Mouse (Mus musculus) limb, embryonic 14.5 days (tissue): ENCODE measurements at regions not wholly inside any gene's neighbourhood (a gene's known extent, or its start where the extent isn't known, plus 50 kb on each side); places are given as distances from the start of the nearest gene placed in this dataset.
A peak's percentile ranks its signal among the peaks of the same experiment; 100 is the strongest.
"Not testable (repeated sequence)": the region's sequence is repeated elsewhere in the genome, so short reads cannot be mapped to it uniquely, and the experiment has no call there.

Experiments used
- ATAC-seq: fragments of 200-750 bp; cut with Nextera tagmentation; 2 replicates; pipeline ENCODE4 v1.8.0; 2017; ENCODE audit warnings: low read depth, moderate number of reproducible peaks, moderate TSS enrichment; ENCODE audit not compliant: low FRiP score
- DNase-seq: peaks from one replicate; pipeline ENCODE4 v3.0.0-alpha.2; 2015; ENCODE audit warnings: low spot score
- H3K27ac ChIP-seq: fragments of 300-500 bp; sonication (generic); replicated peaks from 2 replicates; pipeline ENCODE4 v1.5.1; 2014; ENCODE audit warnings: low read depth, mild to moderate bottlenecking, low read length, moderate library complexity, mixed read lengths
- H3K27me3 ChIP-seq: fragments of 300-500 bp; sonication (generic); 2 replicates; pipeline ENCODE4 v1.6.1; 2014; ENCODE audit warnings: low read length, mixed read lengths; ENCODE audit not compliant: control insufficient read depth, insufficient read depth
- H3K36me3 ChIP-seq: fragments of 300-500 bp; sonication (generic); 2 replicates; pipeline ENCODE4 v1.6.1; 2014; ENCODE audit warnings: mild to moderate bottlenecking, low read length, moderate library complexity, mixed read lengths; ENCODE audit not compliant: control insufficient read depth, insufficient read depth
- H3K4me1 ChIP-seq: fragments of 300-500 bp; sonication (generic); 2 replicates; pipeline ENCODE4 v1.6.1; 2014; ENCODE audit warnings: antibody characterized with exemption, low read length, mixed read lengths; ENCODE audit not compliant: control insufficient read depth, insufficient read depth
- H3K4me2 ChIP-seq: fragments of 300-500 bp; sonication (generic); replicated peaks from 2 replicates; pipeline ENCODE4 v1.6.1; 2014; ENCODE audit warnings: low read depth, mild to moderate bottlenecking, low read length, moderate library complexity; ENCODE audit not compliant: severe bottlenecking
- H3K4me3 ChIP-seq: fragments of 300-500 bp; sonication (generic); replicated peaks from 2 replicates; pipeline ENCODE4 v1.5.1; 2014; ENCODE audit warnings: low read length
- H3K9ac ChIP-seq: fragments of 300-500 bp; sonication (generic); 2 replicates; pipeline ENCODE4 v1.6.1; 2014; ENCODE audit warnings: mild to moderate bottlenecking, low read depth, low read length, moderate library complexity; ENCODE audit not compliant: severe bottlenecking
- H3K9me3 ChIP-seq: fragments of 300-500 bp; sonication (generic); 2 replicates; pipeline ENCODE4 v1.6.1; 2016; ENCODE audit warnings: low read length; ENCODE audit not compliant: control insufficient read depth
- POLR2A ChIP-seq: fragments of 200-500 bp; IDR thresholded peaks from 2 replicates; pipeline ENCODE4 v1.8.0; 2012; ENCODE audit warnings: inconsistent platforms, mild to moderate bottlenecking, moderate library complexity, borderline replicate concordance; ENCODE audit not compliant: insufficient read depth, insufficient read length; ENCODE audit errors: extremely low read depth
- WGBS: fragments of 180-500 bp; shearing (Covaris S2); extraction: QIAGEN DNeasy Blood & Tissue Kit; methylation state at CpG from one replicate; pipeline ENCODE4 v1.1.7; 2014; 5-methylcytosine and 5-hydroxymethylcytosine counted together

DNA sequence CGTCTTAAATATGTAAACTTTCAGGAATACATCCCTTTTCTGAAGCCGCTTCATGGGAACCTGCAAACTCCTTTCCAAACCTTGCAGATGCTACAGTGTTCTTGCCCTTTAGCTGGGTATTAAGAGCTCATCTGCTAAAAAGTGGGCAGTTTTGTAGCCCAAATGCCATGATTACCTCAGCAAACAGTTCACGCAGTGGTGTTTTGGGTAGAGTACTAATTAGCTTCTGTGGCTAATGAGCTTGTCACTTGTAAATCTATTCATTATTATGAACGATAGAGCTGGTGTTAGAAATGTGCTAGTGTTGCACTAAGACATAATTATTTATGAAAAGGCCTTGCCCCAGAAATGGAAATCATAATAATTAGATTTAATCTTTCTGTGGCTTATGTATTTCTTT is 506.1 kb upstream of the Ccng1 start:
- TF ChIP-seq POLR2A: no peak
- Histone ChIP-seq H3K27me3 (no peaks in the 10 kb centered on the region), H3K9ac (no peak overlapping the region), H3K4me1 (peaks cover 2% of the 10 kb centered on the region; the same call in 1 of the 2 replicates), H3K4me3 (no peak overlapping the region), H3K36me3 (no peaks in the 10 kb centered on the region), H3K27ac (no peak overlapping the region), H3K4me2 (no peak overlapping the region), H3K9me3 (no peaks in the 10 kb centered on the region)
- 58% methylated on average over 4 of the region's 4 CpGs for WGBS
- DNase-seq: no peak
- ATAC-seq: no peak

DNA sequence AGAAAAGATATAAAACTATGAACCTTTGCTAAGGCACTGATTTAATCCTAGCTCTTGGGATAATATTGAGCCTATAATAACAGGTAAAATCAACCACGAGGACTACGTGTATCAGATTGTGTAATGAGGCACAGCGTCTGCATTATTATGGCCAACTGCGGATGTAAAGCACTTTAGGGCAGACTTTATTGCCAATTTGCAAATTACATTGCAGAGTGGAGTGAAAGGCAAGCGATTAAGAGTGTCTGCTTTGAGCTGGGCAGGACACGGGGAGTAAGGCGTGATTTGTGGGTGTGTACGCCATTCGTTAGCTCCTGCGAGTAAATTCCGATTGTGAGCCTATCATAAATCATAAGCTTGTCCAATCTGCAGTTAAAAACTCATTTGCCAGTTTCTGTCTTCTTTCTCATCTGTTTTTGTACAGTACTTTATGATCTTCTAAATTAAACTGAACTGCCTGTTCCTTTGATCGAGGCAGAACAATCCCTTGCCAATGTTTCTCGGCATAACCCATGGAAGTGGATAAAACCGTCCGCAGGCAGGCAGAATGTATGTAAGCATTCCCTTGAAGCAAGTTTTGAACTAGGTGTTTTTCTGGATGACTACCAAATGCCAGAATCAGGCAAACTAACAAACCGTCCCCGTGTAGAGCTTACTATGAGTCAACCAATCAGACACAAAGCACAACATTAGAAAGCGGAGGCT is 505.0 kb upstream of the Ccng1 start:
- no peak for TF ChIP-seq POLR2A
- no peak for ATAC-seq
- Histone ChIP-seq H3K4me1 (peaks cover 2% of the 10 kb centered on the region; the same call in 1 of the 2 replicates), H3K27me3 (no peaks in the 10 kb centered on the region), H3K4me3 (0 out of 2 replicates have a peak overlapping the region, but pooled peaks have one; percentile 5), H3K36me3 (no peaks in the 10 kb centered on the region), H3K4me2 (peak overlapping the region; percentile 33), H3K27ac (no peak overlapping the region), H3K9me3 (no peaks in the 10 kb centered on the region), H3K9ac (no peak overlapping the region)
- 24% methylated on average over 18 of the region's 18 CpGs for WGBS
- DNase-seq: no peak

DNA sequence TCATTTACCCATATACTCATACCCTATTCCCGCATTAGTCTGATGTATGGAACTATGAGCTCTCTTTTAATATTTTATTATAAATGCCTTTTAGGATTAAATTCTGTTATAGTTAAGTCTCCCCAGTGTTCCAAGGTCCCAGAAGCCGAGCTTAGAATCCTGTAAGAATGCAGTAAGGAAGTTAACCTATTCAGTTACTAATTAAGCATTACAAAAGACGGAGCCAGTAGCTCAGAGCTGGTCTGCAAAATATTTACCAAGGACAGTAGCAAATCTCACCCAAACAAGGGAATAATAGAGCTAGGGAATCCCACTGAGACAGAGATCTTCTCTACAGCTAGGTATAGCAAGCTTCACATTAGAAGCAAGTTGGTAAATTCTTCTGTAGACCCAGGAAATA is 459.4 kb upstream of the Ccng1 start:
- H3K27me3 ChIP-seq, H3K9ac ChIP-seq, H3K9me3 ChIP-seq, H3K27ac ChIP-seq, H3K36me3 ChIP-seq, H3K4me1 ChIP-seq, H3K4me2 ChIP-seq, H3K4me3 ChIP-seq, DNase-seq, ATAC-seq: not testable (repeated sequence)
- WGBS: 53% methylated on average over 3 of the region's 3 CpGs

DNA sequence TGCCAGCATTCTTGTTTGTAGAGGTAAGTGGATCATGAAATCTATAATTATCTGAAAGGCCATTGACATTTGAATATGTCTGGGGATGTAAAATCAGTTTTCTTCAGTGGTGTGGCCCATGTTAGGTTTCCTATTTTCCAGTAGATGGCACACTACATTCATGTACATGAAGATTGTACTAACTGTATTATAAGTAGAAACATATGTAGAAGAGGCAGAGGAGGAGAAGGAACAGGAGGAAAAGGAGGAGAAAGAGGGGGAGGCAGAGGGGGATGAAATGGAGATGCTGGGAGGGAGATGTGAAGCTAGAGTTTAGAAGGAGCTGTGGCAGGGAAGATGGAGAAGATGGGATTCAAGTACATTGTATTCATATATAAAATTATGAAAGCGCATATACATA is 447.1 kb upstream of the Ccng1 start:
- H3K4me1 ChIP-seq: no peaks in the 10 kb centered on the region
- H3K27ac ChIP-seq: no peak overlapping the region
- no peaks in the 10 kb centered on the region for H3K36me3 ChIP-seq
- no peak overlapping the region for H3K9ac ChIP-seq
- H3K27me3 ChIP-seq: no peaks in the 10 kb centered on the region
- no peak overlapping the region for H3K4me2 ChIP-seq
- DNase-seq (peak; percentile 11), ATAC-seq (peak; percentile 68; the same call in 1 of the 2 replicates)
- H3K4me3 ChIP-seq: no peak overlapping the region
- H3K9me3 ChIP-seq: no peaks in the 10 kb centered on the region
- no peak for TF ChIP-seq POLR2A
- WGBS: 58% methylated on average over 1 of the region's 1 CpGs

DNA sequence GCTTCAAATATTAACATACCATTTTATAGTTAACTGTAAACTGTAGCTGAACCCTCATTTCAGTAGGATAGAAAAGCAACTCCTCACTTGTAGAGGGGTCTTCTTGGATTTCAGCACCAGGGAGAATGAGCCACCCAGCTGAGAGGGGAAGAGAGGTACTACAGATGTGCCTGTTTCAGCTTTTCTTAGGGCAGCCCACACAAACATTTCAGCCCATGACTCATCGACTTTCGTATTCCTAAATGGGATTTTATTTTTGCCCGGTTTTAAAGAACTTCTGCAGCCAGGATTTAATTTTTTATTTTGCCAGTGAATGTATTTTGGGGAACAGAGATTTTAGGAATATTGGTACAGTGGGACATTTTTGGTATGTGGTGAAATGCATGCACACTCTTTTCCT is 438.9 kb upstream of the Ccng1 start:
- H3K4me1 ChIP-seq: no peaks in the 10 kb centered on the region
- no peaks in the 10 kb centered on the region for H3K9me3 ChIP-seq
- no peak overlapping the region for H3K4me2 ChIP-seq
- ATAC-seq: no peak
- 82% methylated on average over 3 of the region's 3 CpGs for WGBS
- H3K9ac ChIP-seq: no peak overlapping the region
- H3K36me3 ChIP-seq: no peaks in the 10 kb centered on the region
- no peaks in the 10 kb centered on the region for H3K27me3 ChIP-seq
- no peak overlapping the region for H3K27ac ChIP-seq
- no peak for TF ChIP-seq POLR2A
- no peak for DNase-seq
- H3K4me3 ChIP-seq: no peak overlapping the region

DNA sequence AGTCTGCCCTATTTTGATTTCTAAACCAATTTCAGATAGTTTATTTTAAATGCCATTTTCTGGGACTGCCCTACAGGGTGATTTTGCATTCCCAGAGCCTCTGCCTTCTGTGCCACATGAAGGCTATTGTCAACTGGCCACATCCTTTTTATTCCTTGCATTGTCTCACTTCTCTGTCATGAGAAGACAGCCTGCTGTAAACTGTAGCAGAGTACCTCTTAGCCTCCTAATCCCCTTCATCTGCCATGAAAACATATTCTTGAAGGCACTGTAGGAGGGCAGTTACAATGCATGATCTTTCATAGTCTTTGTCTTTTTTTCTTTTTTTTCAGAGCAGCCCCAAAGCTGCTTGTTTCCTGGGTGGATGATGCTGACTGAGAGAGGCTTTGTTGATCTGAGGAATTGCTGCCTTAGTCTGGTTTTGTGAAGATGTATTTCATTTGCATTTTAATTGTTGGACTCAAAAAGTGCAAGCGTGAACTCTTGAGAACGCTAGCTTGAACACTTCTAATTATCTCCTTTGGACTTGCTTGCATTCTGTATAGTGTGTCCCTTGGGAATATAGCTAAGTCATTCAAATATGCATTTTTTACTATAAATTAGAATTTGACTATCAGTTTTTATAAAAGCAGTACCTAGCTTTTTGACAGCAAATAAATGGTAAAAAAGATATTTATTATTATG is 405.5 kb upstream of the Ccng1 start:
- DNase-seq (no peak), ATAC-seq (no peak)
- Histone ChIP-seq H3K9me3 (no peaks in the 10 kb centered on the region), H3K27ac (no peak overlapping the region), H3K4me1 (no peaks in the 10 kb centered on the region), H3K9ac (no peak overlapping the region), H3K4me3 (no peak overlapping the region), H3K4me2 (no peak overlapping the region), H3K36me3 (no peaks in the 10 kb centered on the region), H3K27me3 (no peaks in the 10 kb centered on the region)
- no peak for TF ChIP-seq POLR2A
- 89% methylated on average over 2 of the region's 2 CpGs for WGBS
